Mouse (Mus musculus) adrenal gland, postnatal 4 days (tissue): Measurements from ENCODE around the gene Ankrd23. TPM values are rescaled to one million over a fixed set of nuclear protein-coding genes. Genes with fewer than 3 reads are reported as not detected.

Experiments used
- DNase-seq, 2 experiments: peaks; one replicate each; pipeline ENCODE4 v3.0.0; 2021 to 2022; ENCODE audit warnings: low spot score in 2 of 2, mixed read lengths in 2 of 2
- total RNA-seq, 2 experiments: library from RNA; stranded (reverse); gene quantifications; 2 replicates each; pipeline ENCODE4 v1.2.3; 2021

Gene Ankrd23
- total RNA-seq, 2 experiments from 2014 or later: 20.7 to 22.9 TPM

DNA sequence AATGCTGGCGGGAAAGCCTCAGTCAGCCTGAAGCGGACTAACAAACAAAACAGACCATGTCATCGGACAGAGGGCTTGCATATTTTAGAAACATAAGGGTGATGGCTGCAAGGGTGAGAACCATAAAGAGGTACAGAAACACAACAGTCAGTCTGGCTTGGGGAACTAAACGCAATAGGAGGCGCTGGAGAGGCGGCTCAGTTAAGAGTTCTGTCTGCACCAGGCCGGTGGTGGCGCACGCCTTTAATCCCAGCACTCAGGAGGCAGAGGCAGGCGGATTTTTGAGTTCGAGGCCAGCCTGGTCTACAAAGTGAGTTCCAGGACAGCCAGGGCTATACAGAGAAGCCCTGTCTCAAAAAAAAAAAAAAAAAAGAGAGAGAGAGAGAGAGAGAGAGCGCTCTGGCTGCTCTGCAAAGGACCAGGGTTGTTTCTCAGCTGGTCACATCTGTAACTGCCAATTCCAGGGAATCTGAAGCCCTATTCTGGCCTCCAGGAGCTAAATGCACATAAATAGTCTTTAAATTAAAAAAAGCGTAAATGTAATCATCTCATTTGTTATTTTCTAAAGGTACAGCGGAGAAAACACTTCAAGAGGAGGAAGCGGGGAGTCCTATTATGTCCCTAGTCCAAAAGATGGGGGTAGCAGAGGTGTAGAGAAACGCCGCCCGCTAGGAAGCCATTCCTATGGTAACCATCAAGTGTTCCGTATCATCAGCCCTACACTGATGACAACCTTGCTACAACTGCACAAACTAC, 9.3 kb upstream of the Ankrd23 start:
- DNase-seq: no peak

DNA sequence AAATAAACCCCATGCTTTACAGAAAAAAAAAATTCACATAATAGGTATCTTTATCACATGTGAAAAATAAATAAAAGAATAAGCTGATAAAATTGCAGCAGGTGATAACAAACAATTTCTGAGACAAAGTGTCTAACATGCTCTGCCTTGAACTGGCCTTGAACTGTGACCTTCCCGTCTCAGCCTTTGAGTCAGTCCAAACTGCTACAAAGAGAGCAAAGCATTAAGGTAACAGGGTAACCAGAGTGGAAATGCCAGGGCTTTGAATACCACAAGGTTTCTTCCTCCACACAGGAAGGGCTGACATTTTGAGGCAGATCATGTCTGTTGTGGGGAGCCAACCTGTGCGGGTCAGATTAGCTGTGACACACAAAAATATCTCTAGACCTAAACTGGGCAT, 8.7 kb upstream of the Ankrd23 start:
- DNase-seq: no peak

DNA sequence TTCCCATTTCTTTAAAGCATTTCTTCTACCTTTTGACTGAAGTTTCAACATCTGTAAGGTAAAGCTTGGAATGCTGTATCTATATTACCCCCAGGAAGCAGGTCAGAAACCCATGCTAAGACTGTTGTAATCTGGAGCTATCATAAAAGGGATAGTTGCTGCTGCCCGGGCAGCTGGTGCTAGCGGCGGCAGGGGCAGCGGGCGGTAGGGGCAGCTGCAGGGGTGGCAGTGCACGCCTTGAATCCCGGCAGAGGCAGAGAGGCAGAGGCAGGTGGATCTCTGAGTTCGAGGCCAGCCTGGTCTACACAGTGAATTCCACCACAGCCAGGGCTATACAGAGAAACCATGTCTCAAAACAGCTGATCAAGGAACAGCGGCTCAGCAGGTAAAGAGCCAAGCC, 6.2 kb upstream of the Ankrd23 start:
- no peak for DNase-seq

DNA sequence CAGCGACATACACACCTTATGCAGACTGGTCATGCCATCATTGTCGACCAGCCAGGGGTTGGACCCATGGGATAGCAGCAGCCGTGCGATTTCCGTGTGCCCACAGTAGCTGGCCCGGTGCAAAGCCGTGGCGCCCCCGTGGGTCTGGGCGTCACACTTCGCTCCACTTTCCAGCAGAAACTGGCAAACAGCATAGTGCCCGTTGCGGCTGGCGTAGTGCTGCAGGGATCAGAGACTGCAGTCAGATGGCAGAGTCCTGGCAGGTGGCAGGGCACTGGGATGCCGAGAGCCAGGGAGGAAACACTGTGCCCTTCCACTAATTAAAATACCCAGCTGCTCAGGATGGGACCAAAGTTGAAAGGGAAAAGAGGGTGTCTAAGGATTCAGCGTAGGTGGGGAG, 5.2 kb upstream of the Ankrd23 start:
- DNase-seq: no peak

DNA sequence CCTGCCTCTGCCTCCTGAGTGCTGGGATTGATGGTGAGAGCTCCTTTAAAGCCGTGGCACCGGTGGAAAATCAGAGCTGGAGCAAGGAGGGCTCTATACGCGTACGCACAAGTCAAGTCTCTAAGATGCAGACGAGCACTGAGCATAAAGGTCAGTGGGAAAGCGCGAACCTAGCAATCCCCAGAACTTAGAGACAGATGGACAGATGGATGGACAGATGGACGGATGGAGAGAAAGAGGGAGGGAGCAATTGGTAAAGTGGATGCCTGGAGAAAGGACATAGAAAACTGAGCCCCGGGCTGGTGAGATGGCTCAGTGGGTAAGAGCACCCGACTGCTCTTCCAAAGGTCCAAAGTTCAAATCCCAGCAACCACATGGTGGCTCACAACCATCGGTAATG, 4.1 kb upstream of the Ankrd23 start:
- no peak for DNase-seq

DNA sequence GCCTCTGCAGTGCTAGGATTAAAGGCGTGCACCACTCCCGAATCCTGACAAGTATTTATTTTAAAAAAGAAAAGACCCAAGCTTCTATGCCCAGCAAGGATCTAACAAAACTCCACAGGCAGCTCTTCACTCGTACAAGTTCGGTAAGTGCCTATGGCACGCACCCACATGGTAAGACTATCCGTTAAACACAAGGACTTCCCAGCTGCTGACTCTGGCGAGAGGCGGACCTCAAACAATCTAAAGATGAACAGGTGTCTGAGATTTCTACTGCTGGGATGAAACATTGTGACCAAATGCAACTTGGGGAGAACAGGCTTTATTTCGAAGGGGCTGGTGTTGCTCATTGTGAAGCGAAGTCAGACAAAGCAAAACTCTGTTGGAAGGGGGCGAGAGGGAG, 3.4 kb upstream of the Ankrd23 start:
- no peak for DNase-seq

DNA sequence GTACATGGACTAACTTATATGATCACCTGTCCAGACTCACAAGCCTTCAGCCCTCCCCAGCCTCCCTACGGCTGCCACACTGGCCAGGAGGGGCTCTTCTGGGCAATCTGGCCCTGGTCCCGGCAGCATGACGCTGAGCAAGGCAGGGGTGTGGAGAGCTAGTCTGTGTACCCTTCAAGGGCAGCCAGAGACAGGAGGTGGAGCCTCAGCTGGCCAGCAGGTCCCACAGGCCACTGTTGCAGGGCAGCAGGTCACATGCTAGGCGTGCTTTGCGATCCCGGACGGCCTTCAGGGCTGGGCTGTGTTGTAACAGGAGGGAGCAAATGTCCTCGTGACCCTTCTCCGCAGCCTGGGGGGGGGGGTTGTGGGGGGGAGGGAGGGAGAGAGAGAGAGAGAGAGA, 2.5 kb upstream of the Ankrd23 start, which contains the start of gene Gm42417:
Gene Gm42417, minus strand, starts transcription at position 244 of the 400 bp plus-strand sequence.
- DNase-seq: peak in 1 of 2 experiments; percentile 60

DNA sequence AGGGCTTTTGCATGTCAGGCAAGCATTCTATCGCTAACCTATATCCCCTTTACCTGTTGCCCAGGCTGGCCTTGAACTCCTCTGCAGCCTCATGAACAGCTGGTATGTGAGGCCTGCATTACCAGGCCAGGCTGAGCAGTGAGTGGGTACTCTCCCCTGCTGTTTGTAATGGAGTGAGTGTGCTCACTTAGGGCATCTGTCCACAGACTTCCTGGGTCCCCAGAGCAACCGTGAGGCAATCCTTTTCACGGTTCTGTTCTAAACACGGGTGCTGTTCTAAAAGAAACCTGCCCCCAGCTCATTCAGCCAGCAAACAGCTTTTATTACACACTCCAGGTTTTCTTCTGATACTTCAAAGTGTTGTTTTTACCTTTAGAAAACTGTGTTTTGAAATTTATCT, 2.0 kb upstream of the Ankrd23 start:
- DNase-seq: no peak

DNA sequence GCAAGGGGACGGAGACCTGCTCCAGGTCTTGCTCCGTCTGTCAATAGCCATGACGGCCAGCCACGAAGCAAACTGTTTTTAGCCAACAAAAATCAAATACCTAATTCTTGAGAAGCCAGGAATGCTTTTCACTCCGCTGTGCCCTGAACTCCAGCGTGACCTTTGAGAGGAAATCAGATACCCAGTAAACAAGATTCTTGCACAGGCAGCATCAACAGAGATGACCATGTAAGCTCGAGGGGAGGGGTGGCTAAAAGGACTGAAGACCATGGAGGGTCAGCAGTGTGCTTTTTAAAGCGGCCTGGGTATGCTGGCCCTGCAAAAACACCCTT, 320 bp downstream of the Ankrd23 start:
- no peak for DNase-seq

DNA sequence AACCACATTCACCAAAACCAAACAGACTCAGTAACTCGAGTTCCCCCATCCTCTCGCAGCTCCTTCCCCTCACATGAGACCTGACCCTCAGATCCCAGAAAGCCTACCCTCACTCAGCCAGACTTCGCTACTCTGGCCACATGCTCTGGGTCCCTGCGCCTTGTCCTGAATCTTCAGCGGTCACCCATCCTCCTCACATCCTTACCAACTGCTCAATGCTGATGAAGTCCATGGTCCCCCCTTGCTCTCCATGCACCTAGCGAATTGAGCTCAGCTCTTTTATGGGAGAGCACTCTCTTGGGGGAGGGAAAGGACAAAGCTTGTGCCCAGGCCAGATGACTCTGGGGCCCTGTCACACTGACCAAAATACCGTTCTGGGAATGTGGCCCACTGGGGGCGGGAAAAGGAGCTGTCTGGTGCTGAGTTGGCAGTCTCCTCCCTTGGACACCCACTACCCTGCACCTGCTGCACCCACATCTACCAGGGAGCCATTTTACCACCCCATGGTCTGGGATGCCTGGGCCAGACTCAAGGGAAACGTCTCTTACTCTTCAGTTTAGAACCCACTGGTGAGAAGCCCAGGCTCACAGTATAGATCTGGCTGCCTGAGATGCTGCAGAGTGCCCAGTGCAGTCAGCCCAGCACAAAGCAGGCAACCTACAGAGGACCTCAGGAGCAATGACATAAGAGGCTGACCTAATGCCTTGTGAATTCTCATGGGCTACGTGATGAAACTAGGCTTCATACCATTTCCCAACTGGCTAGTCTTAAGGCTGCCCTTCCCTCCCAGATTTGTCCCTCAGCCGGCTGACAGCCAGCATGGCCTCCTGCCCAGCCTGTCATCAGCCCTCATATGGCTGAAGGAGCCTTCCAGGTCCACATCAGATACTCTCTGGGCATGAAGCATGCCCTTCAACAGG, 946 bp downstream of the Ankrd23 start:
- DNase-seq: no peak

DNA sequence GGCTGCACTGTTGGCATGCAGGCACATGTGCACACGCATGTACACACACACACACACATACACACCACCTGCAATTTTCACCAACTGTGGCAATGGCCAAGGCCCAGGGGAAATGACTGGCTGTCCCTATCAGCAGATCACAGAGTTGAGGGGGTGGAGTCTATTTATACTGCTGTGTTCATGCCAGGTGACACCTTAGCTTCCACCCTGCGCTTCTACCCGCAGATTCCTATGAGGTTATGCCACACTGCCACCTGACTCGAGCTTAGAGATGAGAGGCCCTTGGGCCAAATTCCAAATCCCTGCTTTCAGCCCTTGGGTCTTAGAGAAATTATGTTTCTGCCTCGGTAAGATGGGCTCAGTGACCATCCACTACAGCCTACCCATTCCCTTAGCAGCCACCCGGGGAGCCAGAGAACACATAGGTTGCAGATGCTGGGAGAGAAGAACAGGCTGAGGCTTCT, 2.1 kb downstream of the Ankrd23 start:
- no peak for DNase-seq

DNA sequence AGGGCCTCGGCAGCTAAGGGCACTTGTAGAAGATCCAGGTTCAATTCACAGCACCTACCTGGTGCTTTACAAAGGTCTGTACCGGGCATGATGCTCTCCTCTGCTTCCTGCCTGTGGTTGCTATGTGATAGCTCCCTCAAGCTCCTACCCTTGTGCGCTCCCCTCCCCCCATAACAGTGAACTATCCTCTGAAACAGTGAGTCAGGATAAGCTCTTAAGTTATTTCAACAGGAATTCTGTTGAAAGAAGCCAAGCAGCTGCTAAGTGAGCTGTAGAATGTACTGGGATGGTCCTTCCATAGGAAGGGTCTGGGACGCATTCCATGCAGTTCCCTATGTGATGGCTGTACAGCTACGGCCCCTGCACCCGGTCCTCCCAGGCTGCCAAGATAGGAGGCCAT, 3.1 kb downstream of the Ankrd23 start:
- DNase-seq: no peak

DNA sequence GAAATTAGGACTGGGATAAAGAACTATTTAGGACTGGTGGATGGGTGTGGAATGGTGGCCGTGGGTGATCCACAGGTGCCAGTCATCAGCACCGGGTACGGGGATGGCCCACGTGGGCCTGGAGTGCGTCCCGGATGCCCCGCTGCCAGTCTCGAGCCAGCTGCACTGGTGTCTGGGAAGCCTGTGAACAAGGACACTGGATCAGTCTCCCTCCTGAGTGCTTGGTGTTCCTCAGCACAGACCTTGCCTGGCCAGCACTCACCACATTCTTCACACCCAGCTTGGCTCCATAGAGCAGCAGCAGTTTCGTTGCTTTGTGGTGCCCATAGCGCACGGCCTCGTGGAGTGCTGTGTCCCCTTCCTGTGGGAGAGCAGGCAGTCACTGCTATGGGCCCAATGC, 5.2 kb downstream of the Ankrd23 start:
- DNase-seq: no peak

DNA sequence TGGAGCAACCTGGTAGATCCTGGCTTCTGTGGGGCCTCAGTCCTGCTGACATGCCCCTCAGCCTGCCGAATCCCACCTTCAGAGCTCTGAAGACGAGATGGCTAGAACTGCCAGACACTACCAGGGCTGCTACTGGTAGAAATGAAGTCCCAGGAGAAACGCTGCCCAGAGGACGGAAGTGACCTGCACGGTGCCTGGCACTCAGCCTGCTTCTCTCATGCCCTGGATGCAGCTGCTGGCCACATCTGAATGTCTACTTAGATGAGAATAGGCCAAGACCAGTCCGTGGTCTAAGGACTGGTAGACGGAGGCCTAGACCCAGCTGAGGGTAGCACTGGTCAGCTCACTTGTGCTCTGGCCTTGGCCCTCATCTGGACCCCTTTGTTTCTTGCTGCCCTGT, 5.7 kb downstream of the Ankrd23 start:
- DNase-seq: no peak

DNA sequence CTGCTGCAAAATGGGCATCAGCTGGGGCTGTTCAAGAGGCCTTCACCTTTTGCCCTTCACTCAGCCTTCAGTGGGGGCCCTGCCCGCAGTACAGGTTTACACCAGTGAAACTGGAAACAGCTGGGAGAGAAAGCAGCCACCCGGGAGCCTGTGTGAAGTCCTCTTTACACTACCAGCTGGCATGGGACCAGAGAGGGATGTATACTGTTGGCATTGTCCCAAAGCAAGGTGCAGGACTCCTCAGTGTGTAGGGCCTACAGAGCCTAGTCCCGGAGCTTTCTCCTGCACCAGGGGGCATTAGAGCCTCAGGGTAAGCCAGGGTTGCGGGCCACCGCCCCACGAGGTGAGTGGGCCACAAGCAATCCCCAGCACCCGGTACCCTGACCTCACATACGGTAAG, 6.2 kb downstream of the Ankrd23 start:
- no peak for DNase-seq

DNA sequence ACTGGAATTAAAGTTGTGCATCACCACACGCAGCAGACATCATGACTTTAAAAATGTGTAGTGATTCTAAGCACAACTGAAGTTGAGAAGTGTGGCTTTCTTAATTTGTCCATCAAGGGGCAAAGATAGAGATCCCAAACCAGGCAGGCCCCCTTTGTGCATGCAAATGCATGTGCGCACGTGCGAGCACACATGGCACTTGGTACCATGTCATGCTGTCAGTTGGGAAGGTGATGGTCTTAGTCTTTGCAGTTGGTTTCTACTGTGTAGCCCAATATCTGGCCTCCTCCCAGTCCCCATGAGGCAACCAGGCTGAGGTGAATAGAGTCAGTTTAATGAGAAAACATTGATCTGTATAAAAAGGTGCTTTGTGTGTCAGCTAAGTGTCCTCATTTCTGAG, 6.8 kb downstream of the Ankrd23 start:
- DNase-seq: no peak

DNA sequence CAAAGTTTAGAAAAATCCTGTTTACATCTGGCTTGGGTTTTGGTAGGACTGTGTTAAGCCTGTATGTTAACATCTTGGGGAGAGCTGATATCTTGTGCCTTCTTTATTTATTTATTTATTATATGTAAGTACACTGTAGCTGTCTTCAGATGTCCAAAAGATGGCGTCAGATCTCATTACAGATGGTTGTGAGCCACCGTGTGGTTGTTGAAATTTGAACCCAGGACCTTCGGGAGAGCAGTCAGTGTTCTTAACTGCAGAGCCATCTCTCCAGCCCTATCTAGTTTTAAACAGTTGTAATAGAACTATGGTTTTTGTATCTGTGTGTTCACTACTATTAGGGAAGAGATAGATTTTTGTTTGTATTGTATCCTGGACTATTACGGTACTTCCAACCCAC, 7.4 kb downstream of the Ankrd23 start:
- DNase-seq: no peak

DNA sequence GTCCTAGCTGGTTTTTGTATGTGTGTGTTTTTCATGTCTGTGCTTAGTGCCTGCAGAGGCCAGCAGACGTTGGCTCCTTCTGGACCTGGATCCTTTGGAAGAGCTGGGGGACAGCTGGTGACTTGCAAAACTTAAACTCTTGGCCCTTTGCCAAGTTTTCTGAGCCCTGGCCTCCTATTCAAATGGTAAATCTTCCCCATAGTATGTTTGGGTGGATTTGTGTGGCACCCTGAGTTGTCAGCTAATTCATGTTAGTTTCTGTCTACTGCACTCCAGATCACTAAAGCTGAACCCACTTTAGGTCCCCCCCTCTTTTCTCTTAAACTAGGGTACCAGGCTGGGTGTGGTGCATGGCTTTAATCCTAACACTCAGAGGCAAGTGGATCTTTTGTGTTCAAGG, 8.3 kb downstream of the Ankrd23 start:
- DNase-seq: no peak

DNA sequence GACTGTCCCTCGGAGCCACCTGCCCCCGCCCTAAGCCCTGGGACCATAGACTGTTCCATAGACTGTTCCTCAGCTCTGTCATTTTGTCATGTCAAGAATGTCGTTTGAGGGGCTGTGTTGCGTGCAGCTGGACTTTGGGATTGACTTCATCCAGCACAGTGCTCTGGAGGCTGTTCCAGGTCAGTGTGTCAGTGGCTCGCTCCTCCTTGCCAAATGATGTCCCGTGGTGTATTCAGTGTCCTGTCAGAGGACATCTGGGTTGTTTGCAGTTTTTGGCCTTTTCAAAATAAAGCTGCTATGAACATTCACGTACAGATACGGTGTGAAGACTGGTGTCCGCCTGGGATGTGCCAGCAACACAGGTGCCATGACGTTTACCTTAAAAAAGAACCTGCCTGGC, 9.8 kb downstream of the Ankrd23 start:
- no peak for DNase-seq

DNA sequence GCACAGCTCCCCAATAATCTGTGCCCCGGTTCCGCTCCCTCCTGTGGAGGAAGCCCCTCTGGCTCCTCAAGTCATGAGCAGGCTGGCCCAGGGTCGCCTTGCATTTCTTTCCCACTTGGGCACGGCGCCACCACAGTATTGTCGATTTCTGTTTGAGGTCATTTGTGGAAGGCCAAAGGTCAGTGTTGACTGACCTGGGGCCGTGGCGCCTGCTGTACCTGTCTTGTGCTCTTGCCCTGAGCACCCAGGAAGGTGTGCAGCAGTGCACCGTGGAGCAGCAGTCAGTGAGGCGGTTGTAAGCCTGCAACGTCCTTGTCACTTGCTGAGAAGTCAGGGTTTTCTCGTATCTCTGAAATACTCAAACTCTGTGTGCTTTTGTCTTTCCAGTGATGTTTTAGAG, 10.9 kb downstream of the Ankrd23 start:
- no peak for DNase-seq

DNA sequence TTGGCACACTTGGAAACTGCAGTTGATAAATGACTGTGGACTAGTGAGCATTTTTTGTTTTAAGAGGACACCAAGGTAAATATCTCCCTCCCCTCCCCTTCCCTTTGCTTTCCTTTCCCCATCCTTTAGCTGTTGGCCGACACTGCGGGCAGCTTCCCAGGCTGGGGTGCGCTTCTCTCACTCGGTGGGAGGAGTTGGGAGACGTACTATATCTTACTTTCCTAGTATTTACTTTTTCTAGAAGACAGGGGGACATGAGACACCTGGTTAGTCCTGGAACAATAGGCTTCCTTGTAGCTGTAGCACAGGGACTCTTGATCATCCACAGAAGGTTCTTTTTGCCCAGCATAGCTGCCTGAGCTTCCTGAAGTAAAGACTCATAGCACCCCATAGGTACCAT, 12.6 kb downstream of the Ankrd23 start:
- DNase-seq: no peak

DNA sequence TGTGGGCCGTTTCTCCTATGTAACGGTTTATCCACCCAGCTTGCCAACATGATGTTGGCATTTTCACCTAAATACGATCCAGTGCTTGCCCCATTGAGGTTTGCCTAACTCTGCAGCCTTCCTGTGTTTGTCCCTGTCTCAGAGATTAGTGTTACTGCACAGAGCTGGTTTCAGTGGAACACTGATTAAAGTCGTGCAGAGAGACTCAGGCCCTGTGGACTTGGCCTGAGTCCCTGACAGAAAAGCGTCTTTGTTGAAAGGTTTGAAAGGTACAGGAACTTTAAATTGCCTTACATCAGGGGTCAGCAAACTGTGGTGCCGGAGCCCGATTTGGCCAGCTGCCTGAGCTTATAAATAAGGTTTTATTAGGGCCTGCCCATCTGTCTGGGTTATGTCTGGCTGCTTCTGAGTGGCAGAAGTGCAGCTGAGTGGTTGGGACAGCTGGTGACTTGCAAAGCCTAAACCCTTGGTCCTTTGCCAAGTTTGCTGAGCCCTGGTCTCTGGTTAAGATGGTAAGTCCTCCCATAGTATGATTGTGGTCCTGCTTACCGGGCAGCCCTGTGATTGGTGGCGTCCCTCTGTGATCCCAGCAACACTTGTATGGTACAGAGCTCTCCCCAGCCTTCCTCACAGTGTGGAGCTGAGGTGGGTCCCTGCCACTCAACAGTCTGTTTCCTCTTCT, 13.2 kb downstream of the Ankrd23 start:
- DNase-seq: no peak
